ENCODE assay signal across 26 mouse cellular contexts in the genomic region with DNA sequence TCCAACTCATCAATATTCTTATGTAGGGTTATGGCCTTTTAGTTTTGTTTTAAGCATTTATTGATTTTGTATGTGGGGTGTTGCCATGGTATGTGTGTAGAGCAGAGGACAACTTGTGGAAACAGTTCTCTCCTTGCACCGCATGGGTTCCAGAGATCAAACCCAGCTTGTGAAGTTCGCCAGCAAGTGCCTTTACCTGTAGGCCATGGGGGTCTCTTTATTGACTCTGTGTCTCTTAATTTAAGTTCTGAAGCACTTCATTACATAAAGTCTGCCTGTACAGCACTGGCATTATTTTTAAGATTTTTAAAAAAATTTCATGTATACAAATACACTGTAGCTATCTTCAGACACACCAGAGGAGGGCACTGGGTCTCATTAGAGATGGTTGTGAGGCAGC.
"Had no signal": no experiment of that assay in that cellular context is flagged by ENCODE, and none has a peak within 500 bp of the region (broad histone marks: within the 10 kb centered on the region; RNA-seq: fewer than 3 reads in every experiment).

No protein-coding gene starts in this region.

- DNase-seq: gastrocnemius, adult 2 months; gastrocnemius, postnatal 10 days; gastrocnemius, postnatal 25 days; heart, adult 2 months; heart, postnatal 14 days; heart, postnatal 36 days; kidney, adult 18-20 months; kidney, adult 8-10 months; kidney, postnatal 10 days; kidney, postnatal 25 days; kidney, postnatal 4 days; liver; liver, embryonic 13.5 days had no signal

- H3K4me2 ChIP-seq: heart, embryonic 11.5 days; intestine, embryonic 15.5 days; limb, embryonic 12.5 days; liver, embryonic 11.5 days; liver, embryonic 13.5 days had no signal

- H3K27ac ChIP-seq: gastrocnemius, adult 2 months; heart, adult 2 months; heart, embryonic 13.5 days; heart, embryonic 15.5 days; hindbrain, embryonic 14.5 days; intestine, embryonic 15.5 days; layer of hippocampus, adult 2 months; limb, embryonic 12.5 days; liver, embryonic 13.5 days had no signal

- H3K9me3 ChIP-seq: heart, embryonic 13.5 days; heart, embryonic 15.5 days; hindbrain, embryonic 12.5 days; intestine, embryonic 15.5 days; limb, embryonic 10.5 days; limb, embryonic 12.5 days; liver, embryonic 13.5 days had no signal

- H3K36me3 ChIP-seq: heart, embryonic 15.5 days; hindbrain, embryonic 12.5 days; intestine, embryonic 15.5 days; limb, embryonic 10.5 days; limb, embryonic 12.5 days; liver, embryonic 13.5 days had no signal

- H3K4me3 ChIP-seq: gastrocnemius, adult 2 months; heart, adult 2 months; heart, embryonic 13.5 days; heart, embryonic 15.5 days; hindbrain, embryonic 12.5 days; intestine, embryonic 15.5 days; layer of hippocampus, adult 2 months; left cerebral cortex, adult 2 months; limb, embryonic 10.5 days; limb, embryonic 12.5 days; liver, embryonic 13.5 days had no signal

- H3K4me1 ChIP-seq: liver, embryonic 13.5 days had no signal

- H3K9ac ChIP-seq: heart, embryonic 13.5 days; heart, embryonic 15.5 days; hindbrain, embryonic 12.5 days; hindbrain, embryonic 14.5 days; intestine, embryonic 15.5 days; limb, embryonic 12.5 days; liver, embryonic 13.5 days had no signal

- ATAC-seq: inflammation-experienced regulatory T-cells, adult 6 months; intestine, embryonic 15.5 days; intestine, postnatal 0 days had no signal

- H3K27me3 ChIP-seq: heart, embryonic 13.5 days; heart, embryonic 15.5 days; hindbrain, embryonic 12.5 days; intestine, embryonic 15.5 days; limb, embryonic 12.5 days; liver, embryonic 13.5 days had no signal
